Mouse (Mus musculus) brain, embryonic 14.5 days (tissue): ENCODE results near the gene Fam219a. TPM values are rescaled to one million over a fixed set of nuclear protein-coding genes. Genes with fewer than 3 reads are reported as not detected.

Experiments
- DNase-seq: peaks from one replicate; pipeline ENCODE4 v3.0.0-alpha.2; 2011; ENCODE audit warnings: low read depth
- CTCF ChIP-seq: fragments of 200-500 bp; IDR thresholded peaks from 2 replicates; pipeline ENCODE4 v1.5.1; 2012; ENCODE audit warnings: inconsistent platforms, mild to moderate bottlenecking, moderate library complexity, borderline replicate concordance; ENCODE audit not compliant: insufficient read depth, insufficient read length; ENCODE audit errors: extremely low read depth
- POLR2A ChIP-seq: fragments of 200-500 bp; IDR thresholded peaks from 2 replicates; pipeline ENCODE4 v1.6.1; 2012; ENCODE audit warnings: mild to moderate bottlenecking, inconsistent platforms, borderline replicate concordance; ENCODE audit not compliant: poor library complexity, insufficient read depth, insufficient read length, severe bottlenecking; ENCODE audit errors: extremely low read depth
- polyA plus RNA-seq: library from polyadenylated mRNA; depleted of rRNA; stranded (reverse); fragments of >200 nt; gene quantifications from 2 replicates; pipeline ENCODE4 v1.2.3, GENCODE M21; 2012; rRNA removed

The Fam219a gene
- polyA plus RNA-seq, 1 experiment = 97.8 TPM

DNA sequence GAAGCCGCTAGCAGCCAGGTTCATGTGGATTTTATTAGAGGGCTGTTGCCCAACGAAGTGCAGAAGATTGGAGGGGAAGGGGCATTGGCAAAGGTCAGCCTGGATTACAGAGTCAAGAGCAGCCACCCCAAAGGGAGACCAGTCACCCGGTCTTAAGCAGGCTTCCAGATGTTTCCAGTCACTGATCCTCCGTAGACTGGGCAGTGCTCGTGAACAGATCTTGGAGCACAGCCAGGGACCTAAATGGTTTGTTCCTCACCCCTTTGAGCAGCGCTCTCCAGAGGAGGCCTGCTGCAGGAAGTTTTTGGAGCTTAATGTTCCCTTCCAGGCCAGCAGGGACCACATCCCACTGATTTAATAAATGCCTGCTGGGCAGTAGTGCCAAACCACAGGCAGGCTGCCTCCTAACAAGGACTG, 87.7 kb downstream of the Fam219a start:
- no peak for DNase-seq
- TF ChIP-seq CTCF (no peak), POLR2A (no peak)

DNA sequence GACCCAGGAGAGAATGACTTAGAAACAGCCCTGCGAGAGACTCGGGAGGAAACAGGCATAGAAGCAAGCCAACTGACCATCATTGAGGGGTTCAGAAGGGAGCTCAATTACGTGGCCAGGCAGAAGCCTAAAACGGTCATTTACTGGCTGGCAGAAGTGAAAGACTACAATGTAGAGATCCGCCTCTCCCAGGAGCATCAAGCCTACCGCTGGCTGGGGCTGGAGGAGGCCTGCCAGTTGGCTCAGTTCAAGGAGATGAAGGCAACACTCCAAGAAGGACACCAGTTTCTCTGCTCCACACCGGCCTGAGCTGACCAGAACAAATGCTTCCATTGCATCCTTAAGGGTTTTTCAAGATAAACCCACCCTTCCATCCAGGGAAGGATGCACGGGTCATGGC, 89.1 kb downstream of the Fam219a start:
- DNase-seq = no peak

DNA sequence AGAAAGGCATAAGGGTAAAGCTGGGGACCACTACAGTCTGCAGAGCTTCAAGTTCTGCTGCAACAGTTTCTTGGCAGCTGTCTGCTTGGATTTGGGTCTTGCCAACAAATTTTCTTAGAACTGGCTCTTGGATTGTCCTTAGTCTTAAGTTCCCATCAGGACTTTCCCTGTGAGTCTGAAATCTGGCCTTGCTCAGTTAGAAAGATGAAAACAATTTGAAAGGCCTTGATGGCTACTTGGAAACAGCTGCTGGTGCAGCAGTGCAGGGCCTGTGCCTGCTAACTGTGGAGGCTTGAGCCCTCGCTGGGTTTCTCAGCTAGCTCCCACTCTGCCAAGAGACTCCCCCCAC, 89.9 kb downstream of the Fam219a start:
- no peak for DNase-seq
- TF ChIP-seq POLR2A (no peak), CTCF (no peak)

More for the DNA sequence above, 89.1 kb downstream of the Fam219a start:
- TF ChIP-seq CTCF = no peak
- no peak for TF ChIP-seq POLR2A

DNA sequence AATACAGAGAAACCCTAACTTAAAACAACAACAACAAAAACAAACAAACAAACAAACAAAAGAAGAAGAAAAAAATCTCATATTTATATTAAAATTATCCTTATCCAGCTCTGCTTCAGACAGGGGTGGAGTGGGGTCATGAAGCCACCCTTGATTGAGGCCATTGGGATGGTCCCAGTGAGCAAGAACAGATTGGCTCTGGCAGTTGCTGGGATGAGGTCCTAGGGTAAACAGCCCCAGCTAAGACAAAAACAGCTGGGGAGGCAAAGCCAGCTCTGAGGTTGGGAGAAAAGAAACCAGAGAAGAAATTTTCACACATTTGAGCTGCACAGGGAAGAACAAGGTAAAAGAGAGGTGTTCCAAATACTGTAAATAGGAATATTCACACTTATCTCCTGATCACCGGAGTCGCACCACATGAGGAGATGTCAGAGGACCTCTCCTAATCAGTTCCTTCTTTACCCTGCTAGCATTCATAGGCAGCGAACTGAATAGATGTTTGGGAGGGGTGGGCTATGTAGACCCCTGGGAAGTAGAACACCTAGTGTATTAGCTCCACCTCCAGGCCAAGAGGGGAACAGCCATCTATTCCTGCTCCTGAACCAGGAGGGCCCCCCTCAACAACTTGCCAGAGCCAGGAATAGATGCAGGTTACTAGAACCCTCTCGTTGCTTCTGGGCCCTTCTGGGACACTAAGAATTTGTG, 90.4 kb downstream of the Fam219a start:
- DNase-seq = no peak
- TF ChIP-seq POLR2A (no peak), CTCF (peak; percentile 37; the same call in 1 of the 2 replicates)

DNA sequence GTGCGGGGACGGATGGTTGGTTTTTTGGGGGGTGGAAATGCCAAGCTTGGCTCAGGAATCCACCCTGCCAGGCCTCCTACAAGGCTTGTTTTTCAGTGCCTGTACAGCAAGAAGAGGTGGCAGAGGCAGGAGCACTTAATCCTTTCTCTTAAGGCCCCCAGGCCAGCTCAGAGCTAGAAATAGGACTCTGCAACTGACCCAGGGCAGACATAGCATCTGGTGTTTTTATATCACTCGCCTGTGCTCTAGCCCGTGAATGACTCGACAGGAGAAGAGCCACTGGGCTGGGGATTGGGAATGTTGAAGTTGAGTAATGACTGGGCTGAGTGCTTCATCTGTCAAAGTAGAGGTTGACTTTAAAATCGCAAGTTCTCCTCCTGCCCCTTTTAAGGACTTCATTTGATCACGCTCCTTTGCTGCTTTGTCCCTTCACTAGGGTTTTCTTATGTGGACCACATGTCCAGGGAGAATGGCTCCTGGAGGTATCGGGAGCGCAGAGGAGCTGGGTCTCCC, 91.6 kb downstream of the Fam219a start:
- TF ChIP-seq CTCF (no peak), POLR2A (no peak)
- no peak for DNase-seq

DNA sequence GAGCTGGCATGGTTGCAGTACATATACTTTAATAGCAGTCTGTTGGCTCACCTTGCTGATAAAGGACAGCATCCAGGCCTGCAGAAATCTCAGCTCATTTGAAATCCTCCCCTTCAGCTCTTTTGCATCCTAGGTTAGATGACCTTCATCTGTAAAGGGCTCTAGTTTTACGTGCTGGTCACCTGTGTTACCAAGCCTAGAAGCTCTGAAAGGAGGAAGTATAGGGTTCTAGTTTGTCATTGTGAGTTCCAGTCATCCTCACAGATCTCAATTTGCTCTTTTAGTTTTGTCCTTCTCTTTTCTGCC, 98.0 kb downstream of the Fam219a start:
- TF ChIP-seq CTCF (no peak), POLR2A (no peak)
- no peak for DNase-seq

DNA sequence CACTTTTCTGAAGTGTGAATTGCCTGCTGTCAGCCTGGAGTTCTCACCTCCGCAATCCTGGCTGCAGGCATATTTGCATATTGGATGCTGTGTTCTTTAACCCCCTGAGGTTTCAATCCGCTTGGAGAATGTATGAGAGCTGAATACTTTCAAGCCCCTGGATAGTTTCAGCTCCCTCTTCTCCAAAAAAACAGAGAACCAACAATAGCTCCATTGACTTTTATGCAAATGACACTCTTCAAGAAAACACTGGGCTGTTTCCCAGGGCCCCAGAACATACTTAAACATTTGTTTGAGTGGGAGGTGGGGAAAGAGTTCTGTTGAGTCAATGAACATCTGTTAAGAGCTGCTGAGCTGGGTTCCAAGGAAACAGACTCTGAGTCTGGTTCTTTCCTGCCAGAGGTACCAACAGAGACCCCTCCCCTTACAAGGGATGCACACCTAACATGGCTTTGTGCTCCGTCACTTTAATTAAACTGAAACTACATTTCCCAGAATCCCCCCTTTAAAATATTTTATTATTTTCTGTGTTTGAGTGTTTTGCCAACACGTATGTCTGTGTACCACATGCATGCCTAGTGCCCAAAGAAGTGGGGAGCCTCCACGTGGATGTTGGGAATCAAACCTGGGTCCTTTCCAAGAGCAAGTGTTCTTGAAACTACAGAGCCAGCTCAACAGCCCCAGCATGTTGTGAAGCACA, 98.5 kb downstream of the Fam219a start:
- no peak for TF ChIP-seq POLR2A
- no peak for TF ChIP-seq CTCF

DNA sequence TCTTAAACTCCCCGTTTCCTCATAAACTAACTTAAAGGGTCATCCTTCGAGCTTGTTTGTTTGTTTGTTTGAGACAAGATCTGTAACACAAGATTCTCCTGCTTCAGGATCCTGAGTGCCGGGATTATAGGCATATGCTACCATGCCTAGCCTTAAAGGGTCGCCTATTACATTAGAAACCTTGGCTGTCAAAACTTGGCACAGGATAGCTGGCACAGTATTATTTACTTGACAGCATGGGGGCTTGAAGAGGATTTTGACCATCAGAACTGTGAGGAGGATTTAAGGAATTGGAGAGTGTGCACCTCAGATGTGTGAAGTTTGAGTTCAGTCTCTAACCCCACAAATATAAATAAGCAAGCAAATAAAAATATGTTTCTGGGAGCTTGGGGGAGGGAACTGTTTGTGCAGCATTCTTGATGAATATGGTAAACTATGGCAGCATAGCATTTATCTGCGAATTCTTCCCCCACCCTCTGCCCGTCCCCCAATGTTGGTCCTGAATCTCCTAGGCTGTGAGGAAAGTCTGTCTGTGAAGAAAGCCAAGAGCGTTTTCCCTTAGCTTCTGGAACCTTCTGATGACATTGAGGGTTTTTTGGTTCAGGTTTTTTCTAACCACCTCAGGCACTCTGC, 99.2 kb downstream of the Fam219a start:
- TF ChIP-seq POLR2A (no peak), CTCF (no peak)
- DNase-seq = peak; percentile 74

More for the DNA sequence above, 98.5 kb downstream of the Fam219a start:
- peak; percentile 96 for DNase-seq

DNA sequence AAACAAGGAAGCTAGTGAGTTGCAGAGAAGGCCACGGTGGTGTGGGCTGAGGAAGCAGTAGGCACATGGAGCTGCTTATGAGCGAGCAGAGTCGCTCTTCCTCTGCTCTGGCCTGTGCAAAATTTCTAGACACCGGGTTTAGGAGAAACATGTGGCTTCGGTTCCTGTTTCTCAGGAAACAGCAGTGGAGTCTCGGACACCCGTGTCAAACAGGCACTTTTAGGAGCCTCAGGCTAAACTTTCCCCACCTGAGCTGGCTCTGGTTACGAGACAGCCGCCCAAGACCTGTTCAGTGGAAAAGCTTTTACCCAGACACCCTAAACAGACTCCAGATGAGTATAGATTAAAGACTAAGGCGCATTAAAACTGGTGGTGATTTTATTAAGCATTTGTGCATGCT, 100.1 kb downstream of the Fam219a start:
- no peak for DNase-seq

DNA sequence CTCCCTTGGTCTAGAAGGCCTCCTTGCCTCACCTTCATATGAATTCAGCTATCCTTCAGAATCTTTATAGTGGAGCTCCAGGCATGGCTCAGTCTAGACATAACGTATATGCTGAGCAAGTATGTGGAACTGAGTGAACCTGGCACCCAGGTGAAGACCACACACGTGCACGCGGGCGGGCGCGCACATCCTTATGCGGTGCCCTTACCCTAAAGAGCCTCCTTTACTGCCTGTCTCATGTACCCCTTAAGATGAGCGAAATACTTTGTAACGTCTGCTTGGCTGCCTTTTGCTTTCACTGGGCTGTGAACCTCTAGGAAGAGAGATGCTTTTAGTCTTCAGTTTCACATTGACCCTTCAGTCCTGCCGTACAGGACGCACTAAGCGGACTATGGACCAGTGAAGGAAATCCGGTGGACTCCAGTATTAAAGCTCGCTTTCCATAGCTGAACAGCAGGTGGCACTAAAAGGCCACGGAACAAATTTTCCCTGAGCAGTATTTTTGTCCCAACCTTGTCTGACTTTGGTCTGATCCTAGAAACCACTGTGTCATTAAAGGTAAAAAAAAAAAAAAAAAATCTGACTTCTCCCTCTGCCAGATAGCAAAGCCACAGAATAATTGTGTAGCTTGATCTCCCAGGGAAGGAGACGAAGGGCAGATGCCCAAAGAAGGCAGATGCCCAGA, 100.8 kb downstream of the Fam219a start:
- peak; percentile 80 for DNase-seq
- TF ChIP-seq POLR2A = no peak
- peak; percentile 78; the same call in 1 of the 2 replicates for TF ChIP-seq CTCF

More for the DNA sequence above, 100.1 kb downstream of the Fam219a start:
- TF ChIP-seq POLR2A (no peak), CTCF (no peak)

Other genes with a start within 250 kb of the Fam219a start
- 55.5 and 59.5 TPM in 2 replicates for gene Ubap1, start 220.5 kb downstream of the Fam219a start, polyA plus RNA-seq
- 4.2 TPM in 2 replicates for gene Kif24, start 104.7 kb downstream of the Fam219a start, polyA plus RNA-seq
- 37.8 and 41.5 TPM in 2 replicates for gene Nudt2, start 104.4 kb downstream of the Fam219a start, polyA plus RNA-seq
- 4.0 and 8.3 TPM in 2 replicates for gene AI464131, start 66.5 kb downstream of the Fam219a start, polyA plus RNA-seq
- gene 1110017D15Rik, start 52.2 kb downstream of the Fam219a start, polyA plus RNA-seq = 8.3 and 10.3 TPM in 2 replicates
- 2.3 and 2.8 TPM in 2 replicates for gene Dnaic1, start 237 bp upstream of the Fam219a start, polyA plus RNA-seq
- gene Enho, start 70.8 kb upstream of the Fam219a start, polyA plus RNA-seq = 124 and 147 TPM in 2 replicates
- 62.2 and 109 TPM in 2 replicates for gene Cntfr, start 127.6 kb upstream of the Fam219a start, polyA plus RNA-seq
- gene Il11ra1, start 130.5 kb upstream of the Fam219a start, polyA plus RNA-seq = 31.3 and 32.5 TPM in 2 replicates
- 53.9 and 79.7 TPM in 2 replicates for gene Rpp25l, start 144.0 kb upstream of the Fam219a start, polyA plus RNA-seq
- gene Dctn3, start 153.6 kb upstream of the Fam219a start, polyA plus RNA-seq = 157 and 186 TPM in 2 replicates
- gene Arid3c, start 161.6 kb upstream of the Fam219a start, polyA plus RNA-seq = 0.40 and 0.57 TPM in 2 replicates
- 75.4 and 84.6 TPM in 2 replicates for gene Galt, start 185.7 kb upstream of the Fam219a start, polyA plus RNA-seq
- gene Sigmar1, start 186.6 kb upstream of the Fam219a start, polyA plus RNA-seq = 55.7 and 60.0 TPM in 2 replicates
- gene Ccl27a, start 204.7 kb upstream of the Fam219a start, polyA plus RNA-seq = 314 and 480 TPM in 2 replicates